ENCODE assay signal across 8 mouse cellular contexts in the genomic region with DNA sequence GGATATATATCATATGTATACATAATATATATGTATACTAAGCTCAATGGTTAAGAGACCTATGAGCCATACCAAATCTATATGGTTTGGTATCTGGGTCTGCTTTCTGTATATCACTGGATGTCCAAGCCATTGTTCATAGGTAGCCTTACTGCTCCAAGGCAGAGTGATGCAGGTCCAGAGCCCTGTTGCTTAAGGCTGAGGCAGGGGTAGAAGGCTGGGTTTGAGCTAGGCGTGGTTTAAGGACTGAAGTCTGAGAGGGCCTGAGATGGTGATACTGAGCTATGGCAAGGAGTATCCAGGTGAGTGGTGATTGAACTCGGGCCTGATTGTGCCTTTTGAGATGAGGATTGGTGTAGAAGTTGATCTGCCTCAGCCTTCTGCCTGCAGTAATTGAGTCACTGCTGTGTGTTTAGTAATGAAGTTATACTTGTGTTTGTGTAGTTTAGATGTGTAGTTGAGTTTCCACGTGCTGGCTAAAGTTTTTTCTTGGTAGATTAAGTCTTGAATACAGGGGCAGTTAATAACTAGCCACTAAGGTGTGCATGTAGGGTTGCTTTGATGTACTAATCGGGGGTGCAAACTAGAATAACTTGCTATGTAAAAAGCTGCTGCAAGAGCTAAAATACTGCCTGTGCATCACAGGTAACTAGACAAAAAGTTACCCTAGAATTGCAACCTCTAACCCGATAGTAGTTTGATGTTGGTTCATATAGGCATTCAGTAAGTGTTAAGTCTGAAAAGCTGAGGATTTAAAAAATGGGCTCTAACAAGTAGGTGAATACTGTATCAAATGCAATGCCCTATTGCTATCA. TPM values are rescaled to one million over a fixed set of nuclear protein-coding genes. Genes with fewer than 3 reads are reported as not detected.
DNase-seq lines count a peak whose midpoint lies in the region; ATAC-seq and TF ChIP-seq lines count a peak whose summit lies in the region.
"Had no signal": no experiment of that assay in that cellular context is flagged by ENCODE, and none has a peak within 500 bp of the region (broad histone marks: within the 10 kb centered on the region; RNA-seq: fewer than 3 reads in every experiment).

No protein-coding gene starts in this region.

- no peaks in the 10 kb centered on the region for H3K9me3 ChIP-seq in megakaryocyte, embryonic 14.5 days
- H3K9me3 ChIP-seq in embryonic facial prominence, embryonic 15.5 days (replicated peaks), result no peaks in the 10 kb centered on the region
- H3K9me3 ChIP-seq in limb, embryonic 12.5 days, result no peaks in the 10 kb centered on the region
- H3K9me3 ChIP-seq in stomach, embryonic 16.5 days (replicated peaks; ENCODE audit: control insufficient read depth, low read length), result no peaks in the 10 kb centered on the region

- no peaks in the 10 kb centered on the region for H3K27me3 ChIP-seq in megakaryocyte, embryonic 14.5 days (replicated peaks)
- H3K27me3 ChIP-seq in embryonic facial prominence, embryonic 15.5 days, result no peaks in the 10 kb centered on the region
- no peaks in the 10 kb centered on the region for H3K27me3 ChIP-seq in limb, embryonic 12.5 days
- H3K27me3 ChIP-seq in stomach, embryonic 16.5 days (ENCODE audit: control insufficient read depth, insufficient read depth, low read length), result no peaks in the 10 kb centered on the region

- peak overlapping the region; percentile 97 for H3K4me3 ChIP-seq in megakaryocyte, embryonic 14.5 days (replicated peaks)
- peak overlapping the region; percentile 96 for H3K4me3 ChIP-seq in embryonic facial prominence, embryonic 15.5 days (replicated peaks)
- H3K4me3 ChIP-seq in limb, embryonic 12.5 days (replicated peaks), result peak overlapping the region; percentile 95; the same call in 1 of the 2 replicates
- H3K4me3 ChIP-seq in stomach, embryonic 16.5 days (replicated peaks; ENCODE audit: low read length), result peak overlapping the region; percentile 72; the same call in 1 of the 2 replicates
- no peak overlapping the region; the same call in 1 of the 2 replicates for H3K4me3 ChIP-seq in layer of hippocampus, adult 2 months

- DNase-seq in layer of hippocampus, postnatal 14 days (ENCODE audit: low spot score in 2 of 2), result no peak
- DNase-seq in layer of hippocampus, adult 2 months (ENCODE audit: low spot score in 2 of 2), result no peak
- DNase-seq: adrenal gland, postnatal 10 days had no signal

- peaks cover 51% of the 10 kb centered on the region for H3K36me3 ChIP-seq in megakaryocyte, embryonic 14.5 days (replicated peaks; ENCODE audit: low read length)
- H3K36me3 ChIP-seq in embryonic facial prominence, embryonic 15.5 days, result peaks cover 37% of the 10 kb centered on the region
- peaks cover 46% of the 10 kb centered on the region for H3K36me3 ChIP-seq in limb, embryonic 12.5 days
- H3K36me3 ChIP-seq in stomach, embryonic 16.5 days (ENCODE audit: control insufficient read depth, insufficient read depth, low read length), result peaks cover 15% of the 10 kb centered on the region

- ATAC-seq in megakaryocyte, adult 5-6 weeks (ENCODE audit: poor library complexity, severe bottlenecking), result no peak
- no peak for ATAC-seq in embryonic facial prominence, embryonic 15.5 days (ENCODE audit: insufficient number of reproducible peaks, low FRiP score, low TSS enrichment, low read depth)
- no peak for ATAC-seq in limb, embryonic 12.5 days (ENCODE audit: insufficient number of reproducible peaks, insufficient read depth, low FRiP score, low TSS enrichment, low read depth)
- ATAC-seq in stomach, embryonic 16.5 days (ENCODE audit: insufficient read depth, low FRiP score), result no peak

- 39% methylated on average over 5 of the region's 5 CpGs for WGBS in embryonic facial prominence, embryonic 15.5 days
- 43% methylated on average over 5 of the region's 5 CpGs for WGBS in limb, embryonic 12.5 days
- 40% methylated on average over 5 of the region's 5 CpGs for WGBS in stomach, embryonic 16.5 days

- peaks cover 65% of the 10 kb centered on the region for H3K4me1 ChIP-seq in megakaryocyte, embryonic 14.5 days
- peaks cover 47% of the 10 kb centered on the region for H3K4me1 ChIP-seq in embryonic facial prominence, embryonic 15.5 days
- peaks cover 47% of the 10 kb centered on the region for H3K4me1 ChIP-seq in limb, embryonic 12.5 days (replicated peaks)
- H3K4me1 ChIP-seq in stomach, embryonic 16.5 days (ENCODE audit: control insufficient read depth, insufficient read depth, low read length), result peaks cover 30% of the 10 kb centered on the region

- peak overlapping the region; percentile 73; the same call in 1 of the 2 replicates for H3K27ac ChIP-seq in embryonic facial prominence, embryonic 15.5 days (replicated peaks)
- H3K27ac ChIP-seq in limb, embryonic 12.5 days, result peak overlapping the region; percentile 76; the same call in 1 of the 2 replicates
- H3K27ac ChIP-seq in stomach, embryonic 16.5 days (ENCODE audit: low read length), result no peak overlapping the region
- H3K27ac ChIP-seq in layer of hippocampus, adult 2 months, result no peak overlapping the region; the same call in 1 of the 2 replicates

- H3K9ac ChIP-seq in embryonic facial prominence, embryonic 15.5 days, result no peak overlapping the region
- no peak overlapping the region; the same call in 1 of the 2 replicates for H3K9ac ChIP-seq in limb, embryonic 12.5 days (replicated peaks)
- no peak overlapping the region for H3K9ac ChIP-seq in stomach, embryonic 16.5 days (ENCODE audit: low read length)

- H3K4me2 ChIP-seq in embryonic facial prominence, embryonic 15.5 days (replicated peaks), result peak overlapping the region; percentile 73; the same call in 1 of the 2 replicates
- peak overlapping the region; percentile 85 for H3K4me2 ChIP-seq in limb, embryonic 12.5 days
- H3K4me2 ChIP-seq in stomach, embryonic 16.5 days (ENCODE audit: low read depth, low read length), result peak overlapping the region; percentile 84

- TF ChIP-seq CTCF in layer of hippocampus, adult 2 months (conservative IDR thresholded peaks at IDR 0.05), result no peak

RNA-seq across cellular contexts. Expression of a gene that starts 1.1 kb away (rescaled TPM):
- polyA plus RNA-seq in megakaryocyte, embryonic 14.5 days (2012; ENCODE audit: insufficient read depth, low replicate concordance), result 25.1 and 30.4 TPM in 2 replicates
- 9.0 and 9.2 TPM in 2 replicates for total RNA-seq in megakaryocyte, adult 5-6 weeks (2015)
- 13.2 and 13.4 TPM in 2 replicates for total RNA-seq in megakaryocyte, adult 5-6 weeks (2017)
- polyA plus RNA-seq in embryonic facial prominence, embryonic 15.5 days (2015; fragmentation: Nextera tagmentation; extraction: Ambion mirVana), result 36.2 and 36.4 TPM in 2 replicates
- 55.4 and 57.4 TPM in 2 replicates for polyA plus RNA-seq in limb, embryonic 12.5 days (2016; fragmentation: Nextera tagmentation; extraction: Ambion mirVana)
- polyA plus RNA-seq in stomach, embryonic 16.5 days (2015; fragmentation: Nextera tagmentation; extraction: Ambion mirVana), result 33.6 and 35.1 TPM in 2 replicates
- 10 to 100 TPM; 69.1 to 71.5 TPM for total RNA-seq in layer of hippocampus, postnatal 14 days (2021)
- 10 to 100 TPM; 74.5 to 76.7 TPM for total RNA-seq in layer of hippocampus, adult 2 months (2021)

RNA-seq across cellular contexts. Expression of a gene that starts 4.7 kb away (rescaled TPM):
- 975 and 2,538 TPM in 2 replicates for polyA plus RNA-seq in megakaryocyte, embryonic 14.5 days (2012; ENCODE audit: insufficient read depth, low replicate concordance)
- 1,875 and 2,228 TPM in 2 replicates for total RNA-seq in megakaryocyte, adult 5-6 weeks (2015)
- total RNA-seq in megakaryocyte, adult 5-6 weeks (2017), result 1,202 and 1,250 TPM in 2 replicates
- polyA plus RNA-seq in embryonic facial prominence, embryonic 15.5 days (2015; fragmentation: Nextera tagmentation; extraction: Ambion mirVana), result 1,780 and 1,815 TPM in 2 replicates
- polyA plus RNA-seq in limb, embryonic 12.5 days (2016; fragmentation: Nextera tagmentation; extraction: Ambion mirVana), result 1,237 and 1,243 TPM in 2 replicates
- 1,450 and 1,538 TPM in 2 replicates for polyA plus RNA-seq in stomach, embryonic 16.5 days (2015; fragmentation: Nextera tagmentation; extraction: Ambion mirVana)
- 100 to 1,000 TPM; 347 to 378 TPM for total RNA-seq in layer of hippocampus, postnatal 14 days (2021)
- 100 to 1,000 TPM; 225 to 234 TPM for total RNA-seq in layer of hippocampus, adult 2 months (2021)

RNA-seq across cellular contexts. Expression of a gene that starts 57.5 kb away (rescaled TPM):
- 63.1 and 67.7 TPM in 2 replicates for polyA plus RNA-seq in megakaryocyte, embryonic 14.5 days (2012; ENCODE audit: insufficient read depth, low replicate concordance)
- total RNA-seq in megakaryocyte, adult 5-6 weeks (2015), result 81.3 and 93.8 TPM in 2 replicates
- 151 and 199 TPM in 2 replicates for total RNA-seq in megakaryocyte, adult 5-6 weeks (2017)
- polyA plus RNA-seq in embryonic facial prominence, embryonic 15.5 days (2015; fragmentation: Nextera tagmentation; extraction: Ambion mirVana), result 51.5 and 52.8 TPM in 2 replicates
- polyA plus RNA-seq in limb, embryonic 12.5 days (2016; fragmentation: Nextera tagmentation; extraction: Ambion mirVana), result 40.3 and 47.1 TPM in 2 replicates
- polyA plus RNA-seq in stomach, embryonic 16.5 days (2015; fragmentation: Nextera tagmentation; extraction: Ambion mirVana), result 41.9 and 44.5 TPM in 2 replicates
- total RNA-seq in layer of hippocampus, postnatal 14 days (2021), result 10 to 100 TPM; 33.1 to 38.7 TPM
- 10 to 100 TPM; 40.8 to 47.3 TPM for total RNA-seq in layer of hippocampus, adult 2 months (2021)

Comparison
In these comparisons a context has a peak if more than half of its experiments do, and no peak if none do; other contexts are left out.
1. H3K27ac ChIP-seq: peak in embryonic facial prominence, embryonic 15.5 days (single experiment) and limb, embryonic 12.5 days (single experiment); none in stomach, embryonic 16.5 days (single experiment) and layer of hippocampus, adult 2 months (single experiment).
2. Peak in every context shown above with its lines, with median percentiles within 50 percentile points of each other: H3K4me2 ChIP-seq.